Mouse (Mus musculus): Measurements from ENCODE around the gene Tspan9. TPM values are rescaled to one million over a fixed set of nuclear protein-coding genes. Genes with fewer than 3 reads are reported as not detected.
A peak's percentile ranks its signal among the peaks of the same experiment; 100 is the strongest.

Tspan9 gene
- total RNA-seq, 2 experiments from 2014 or later, result 53.0 to 57.6 TPM

- Histone ChIP-seq H3K27ac (no peak overlapping the region), H3K4me3 (no peak overlapping the region)
- intact Hi-C loops (cut with DNase I), result no loop called here
- no peak for TF ChIP-seq CTCF (IDR thresholded peaks at IDR 0.05)
- no peak for DNase-seq (ENCODE audit: extremely low spot score in 1 of 2, low spot score in 2 of 2)
These were observed 61.6 kb downstream of the Tspan9 start for GRCm38 (mm10) chr6:128081781-128082180.

GRCm38 (mm10) chr6:128081293-128081692 lies 62.1 kb downstream of the Tspan9 start:
- H3K27ac ChIP-seq, result no peak overlapping the region
- no peak overlapping the region for H3K4me3 ChIP-seq
- intact Hi-C loops (cut with DNase I), result no loop called here
- no peak for TF ChIP-seq CTCF (IDR thresholded peaks at IDR 0.05)
- no peak for DNase-seq (ENCODE audit: extremely low spot score in 1 of 2, low spot score in 2 of 2)

- intact Hi-C loops (cut with DNase I), result loop anchor here (5.0 kb wide), 1 partner anchor 42 kb away; no protein-coding TSS in a partner anchor
- Histone ChIP-seq H3K27ac (no peak overlapping the region), H3K4me3 (no peak overlapping the region)
- DNase-seq (ENCODE audit: extremely low spot score in 1 of 2, low spot score in 2 of 2), result no peak
- no peak for TF ChIP-seq CTCF (IDR thresholded peaks at IDR 0.05)
These were observed 63.7 kb downstream of the Tspan9 start for GRCm38 (mm10) chr6:128079576-128080224.

- TF ChIP-seq CTCF (IDR thresholded peaks at IDR 0.05), result no peak
- intact Hi-C loops (cut with DNase I), result loop anchor here (5.0 kb wide), 1 partner anchor 41 kb away; no protein-coding TSS in a partner anchor
- no peak for DNase-seq (ENCODE audit: extremely low spot score in 1 of 2, low spot score in 2 of 2)
These were observed 64.9 kb downstream of the Tspan9 start for GRCm38 (mm10) chr6:128078508-128078907.

GRCm38 (mm10) chr6:128076104-128077020 lies 67.0 kb downstream of the Tspan9 start:
- no peak overlapping the region for H3K4me3 ChIP-seq
- no peak for DNase-seq (ENCODE audit: extremely low spot score in 1 of 2, low spot score in 2 of 2)
- TF ChIP-seq CTCF (IDR thresholded peaks at IDR 0.05), result no peak
- intact Hi-C loops (cut with DNase I), result loop anchor here (5.0 kb wide), 1 partner anchor 39 kb away; no protein-coding TSS in a partner anchor
- no peak overlapping the region for H3K27ac ChIP-seq

More at GRCm38 (mm10) chr6:128078508-128078907, 64.9 kb downstream of the Tspan9 start:
- Histone ChIP-seq H3K4me3 (no peak overlapping the region), H3K27ac (no peak overlapping the region)

GRCm38 (mm10) chr6:128075453-128076003 lies 67.9 kb downstream of the Tspan9 start:
- no peak for TF ChIP-seq CTCF (IDR thresholded peaks at IDR 0.05)
- Histone ChIP-seq H3K27ac (no peak overlapping the region), H3K4me3 (no peak overlapping the region)
- no peak for DNase-seq (ENCODE audit: extremely low spot score in 1 of 2, low spot score in 2 of 2)
- intact Hi-C loops (cut with DNase I), result loop anchor here (5.0 kb wide), 1 partner anchor 38 kb away; no protein-coding TSS in a partner anchor

GRCm38 (mm10) chr6:128070921-128071558 lies 72.4 kb downstream of the Tspan9 start:
- H3K4me3 ChIP-seq, result no peak overlapping the region
- H3K27ac ChIP-seq, result no peak overlapping the region
- intact Hi-C loops (cut with DNase I), result no loop called here
- no peak for TF ChIP-seq CTCF (IDR thresholded peaks at IDR 0.05)
- DNase-seq (ENCODE audit: extremely low spot score in 1 of 2, low spot score in 2 of 2), result no peak

GRCm38 (mm10) chr6:128070072-128070872 lies 73.1 kb downstream of the Tspan9 start:
- no peak for DNase-seq (ENCODE audit: extremely low spot score in 1 of 2, low spot score in 2 of 2)
- TF ChIP-seq CTCF (IDR thresholded peaks at IDR 0.05), result no peak
- Histone ChIP-seq H3K27ac (no peak overlapping the region), H3K4me3 (no peak overlapping the region)
- intact Hi-C loops (cut with DNase I), result no loop called here

GRCm38 (mm10) chr6:128068144-128068543 lies 75.2 kb downstream of the Tspan9 start:
- Histone ChIP-seq H3K27ac (no peak overlapping the region), H3K4me3 (no peak overlapping the region)
- no peak for TF ChIP-seq CTCF (IDR thresholded peaks at IDR 0.05)
- DNase-seq (ENCODE audit: extremely low spot score in 1 of 2, low spot score in 2 of 2), result no peak
- intact Hi-C loops (cut with DNase I), result no loop called here

GRCm38 (mm10) chr6:128065982-128066381 lies 77.4 kb downstream of the Tspan9 start:
- intact Hi-C loops (cut with DNase I), result loop anchor here (2.0 kb wide), 1 partner anchor 25 kb away; no protein-coding TSS in a partner anchor
- Histone ChIP-seq H3K27ac (no peak overlapping the region), H3K4me3 (no peak overlapping the region)
- TF ChIP-seq CTCF (IDR thresholded peaks at IDR 0.05), result no peak
- no peak for DNase-seq (ENCODE audit: extremely low spot score in 1 of 2, low spot score in 2 of 2)

GRCm38 (mm10) chr6:128063501-128063900 lies 79.9 kb downstream of the Tspan9 start:
- intact Hi-C loops (cut with DNase I), result no loop called here
- no peak for DNase-seq (ENCODE audit: extremely low spot score in 1 of 2, low spot score in 2 of 2)
- H3K27ac ChIP-seq, result no peak overlapping the region
- no peak overlapping the region for H3K4me3 ChIP-seq
- TF ChIP-seq CTCF (IDR thresholded peaks at IDR 0.05), result peak; percentile 74

Data from left cerebral cortex, adult 2 months (tissue).